Mouse (Mus musculus) duodenum, adult 2 months (tissue): ENCODE results near the gene Pak1ip1. TPM values are rescaled to one million over a fixed set of nuclear protein-coding genes. Genes with fewer than 3 reads are reported as not detected.

ENCODE experiments used
- polyA plus RNA-seq: library from polyadenylated mRNA; depleted of rRNA; stranded (reverse); fragments of >200 nt; gene quantifications from 2 replicates; pipeline ENCODE4 v1.2.3, GENCODE M21; 2012; ENCODE audit warnings: low replicate concordance; rRNA removed

Gene Pak1ip1
- 44.1 and 56.8 TPM in 2 replicates for polyA plus RNA-seq

DNA sequence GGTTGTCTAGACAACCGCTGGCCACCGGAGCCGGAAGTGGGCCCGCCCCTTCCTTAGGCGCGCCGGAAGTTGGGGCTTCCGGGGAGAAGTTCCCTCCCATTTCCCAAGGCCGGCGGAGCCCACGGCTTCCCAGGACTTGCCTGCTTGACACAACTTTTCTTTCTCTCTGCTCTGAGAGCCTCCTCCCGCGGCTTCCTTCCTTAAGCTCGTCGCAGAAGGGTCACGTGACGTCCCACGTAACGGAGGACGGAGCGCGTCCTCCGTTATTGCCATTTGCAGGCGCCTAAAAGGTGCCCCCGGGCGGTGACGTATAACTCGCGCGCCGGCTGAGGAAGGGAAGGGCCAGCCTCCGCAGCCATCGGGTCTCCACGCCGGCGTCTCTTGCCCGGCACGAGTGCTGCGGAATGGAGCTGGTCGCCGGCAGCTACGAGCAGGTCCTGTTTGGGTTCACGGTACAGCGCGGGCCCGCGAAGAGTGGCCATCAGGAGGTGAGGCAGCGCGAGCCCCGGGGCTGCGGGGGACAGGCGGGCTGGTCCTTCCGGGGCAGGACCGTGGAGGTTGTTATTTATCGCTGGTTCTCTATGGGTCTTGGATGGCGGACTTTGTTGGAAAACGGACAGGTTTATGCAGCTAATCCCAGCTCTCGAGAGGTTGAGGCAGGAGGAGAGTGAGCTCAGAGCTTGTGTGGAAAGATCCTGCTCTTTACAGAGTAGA, at the start of gene Pak1ip1:
Pak1ip1 (plus strand) TSS at position 98 of the 714 bp plus-strand sequence.

DNA sequence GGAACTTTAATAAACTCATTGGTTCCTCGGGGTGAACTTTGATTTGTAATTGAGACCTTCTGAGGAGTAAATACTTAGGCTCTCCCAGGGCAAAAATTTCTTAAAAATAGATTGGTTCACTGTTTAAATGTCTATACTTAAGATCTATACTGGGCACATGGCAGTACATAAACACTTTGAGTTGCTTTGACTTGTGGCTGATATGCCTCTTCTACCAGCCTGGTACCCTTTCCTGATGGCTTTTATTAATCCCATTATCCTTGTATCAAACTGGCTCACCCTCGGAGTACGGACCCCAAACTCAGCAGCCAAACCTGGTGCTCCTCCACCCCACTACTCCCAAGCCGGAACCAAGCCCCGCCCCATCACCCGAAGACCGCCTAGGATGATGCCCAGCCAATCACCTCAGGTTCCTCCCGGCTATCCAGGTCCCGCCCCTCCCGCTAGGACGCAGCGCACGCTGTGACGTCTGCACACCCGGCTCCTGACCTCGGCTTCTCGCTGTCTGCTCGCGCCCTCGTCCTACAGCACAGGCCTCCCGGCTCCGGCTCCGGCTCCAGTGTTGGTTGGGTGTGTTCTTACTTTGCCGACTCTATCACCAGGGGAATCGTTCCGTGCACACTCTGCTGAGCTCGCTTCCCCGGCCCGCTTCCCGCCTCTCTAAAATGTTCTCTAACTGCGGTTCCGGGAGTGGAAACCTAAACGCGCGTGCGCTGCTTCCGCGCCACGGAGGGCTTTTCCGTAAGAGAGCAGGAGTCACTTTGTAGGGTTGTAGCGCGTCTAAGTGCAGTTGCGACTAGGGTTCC, 15.2 kb downstream of the Pak1ip1 start, which contains the start of gene Tmem14c:
Tmem14c (plus strand) TSS at position 464 of the 806 bp plus-strand sequence.

Other genes starting within 250 kb of the Pak1ip1 start
- 1.7 and 2.1 TPM in 2 replicates for gene Gcnt2, start 141.3 kb upstream of the Pak1ip1 start, polyA plus RNA-seq
- gene Tmem14c, start 15.3 kb downstream of the Pak1ip1 start, polyA plus RNA-seq: 88.4 and 105 TPM in 2 replicates
- 0.08 TPM in 1 of 2 replicates, not detected in the other for gene Mak, start 78.7 kb downstream of the Pak1ip1 start, polyA plus RNA-seq
- not detected in 2 replicates for gene Gcm2, start 110.0 kb downstream of the Pak1ip1 start, polyA plus RNA-seq
- 0.05 TPM in 1 of 2 replicates, not detected in the other for gene Sycp2l, start 113.3 kb downstream of the Pak1ip1 start, polyA plus RNA-seq
- 0.02 and 0.07 TPM in 2 replicates for gene Elovl2, start 219.4 kb downstream of the Pak1ip1 start, polyA plus RNA-seq
- gene Smim13, start 248.8 kb downstream of the Pak1ip1 start, polyA plus RNA-seq: 2.4 and 3.2 TPM in 2 replicates